Mouse (Mus musculus): ENCODE measurements around the gene A430033K04Rik.

A430033K04Rik gene

DNA sequence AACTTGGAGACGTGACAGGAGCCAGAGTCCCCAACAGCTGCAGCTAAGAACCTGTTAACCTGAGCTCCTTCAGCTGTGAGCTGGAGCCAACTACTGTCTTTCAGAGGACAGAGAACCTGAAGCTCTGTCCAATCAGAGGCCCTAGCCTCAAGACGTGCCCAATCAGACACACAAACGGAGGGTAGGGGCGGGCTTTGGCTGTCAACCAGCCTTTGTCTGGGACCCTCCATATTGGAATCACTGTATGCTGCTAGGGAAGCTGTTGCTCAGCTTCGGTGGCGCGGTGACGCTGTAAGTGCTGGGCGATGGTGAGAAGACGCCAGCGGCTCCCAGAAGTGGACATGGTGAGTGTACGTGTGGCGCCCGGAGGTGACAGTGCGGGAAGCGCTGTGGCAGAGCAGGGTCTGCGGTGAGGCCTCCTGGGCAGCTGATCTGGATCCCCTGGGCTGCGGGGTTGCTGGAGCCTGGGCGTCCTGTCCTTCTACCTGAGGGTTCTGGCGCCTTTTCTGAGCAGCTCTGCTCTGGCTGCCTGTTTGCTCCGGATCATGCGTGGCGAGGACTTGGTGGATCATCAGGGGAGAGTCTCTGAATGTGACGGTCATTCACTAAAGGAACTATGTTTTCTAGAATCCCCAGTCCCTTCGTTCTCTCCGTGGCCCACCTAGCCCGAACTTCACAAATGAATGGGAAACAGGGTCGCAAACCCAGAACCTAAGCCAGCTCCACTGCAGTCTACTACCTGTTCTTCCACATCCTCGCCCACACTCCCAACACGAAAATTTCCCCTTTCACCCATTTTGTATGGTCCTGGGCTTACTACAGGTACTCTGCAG lies at the start of gene A430033K04Rik:
A430033K04Rik (plus strand) TSS at position 215 of the 833 bp plus-strand sequence.
- DNase-seq (ENCODE audit: low spot score): peak; percentile 81

DNA sequence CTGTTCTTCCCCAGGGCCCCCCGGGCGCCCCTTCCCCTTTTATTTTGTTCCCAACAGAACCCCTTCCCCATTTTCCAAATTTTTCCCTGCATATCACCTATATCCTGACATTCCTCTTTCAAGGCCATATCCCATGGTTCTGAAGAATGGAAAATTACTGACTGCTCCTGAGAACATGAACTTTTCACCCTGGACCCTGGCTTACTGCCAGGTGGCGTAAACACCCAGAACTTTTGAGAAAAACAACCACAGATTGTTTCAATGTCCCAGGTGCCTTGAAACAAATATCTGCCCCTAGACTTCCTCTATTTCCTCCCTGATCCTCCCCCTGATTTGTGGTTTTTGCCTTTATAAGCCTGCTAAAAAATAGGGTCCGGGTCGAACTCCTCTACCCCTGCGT lies 35.3 kb upstream of the A430033K04Rik start:
- no peak for DNase-seq (ENCODE audit: low spot score)

- DNase-seq (ENCODE audit: low spot score): no peak
These were observed 4.3 kb upstream of the A430033K04Rik start for GRCm38 (mm10) chr5:138618353-138618752.

GRCm38 (mm10) chr5:138619211-138620128 lies 3.2 kb upstream of the A430033K04Rik start, which contains the start of gene Zfp68:
Gene Zfp68, minus strand, starts transcription at chr5:138619761.
- DNase-seq (ENCODE audit: low spot score): peak; percentile 79

DNA sequence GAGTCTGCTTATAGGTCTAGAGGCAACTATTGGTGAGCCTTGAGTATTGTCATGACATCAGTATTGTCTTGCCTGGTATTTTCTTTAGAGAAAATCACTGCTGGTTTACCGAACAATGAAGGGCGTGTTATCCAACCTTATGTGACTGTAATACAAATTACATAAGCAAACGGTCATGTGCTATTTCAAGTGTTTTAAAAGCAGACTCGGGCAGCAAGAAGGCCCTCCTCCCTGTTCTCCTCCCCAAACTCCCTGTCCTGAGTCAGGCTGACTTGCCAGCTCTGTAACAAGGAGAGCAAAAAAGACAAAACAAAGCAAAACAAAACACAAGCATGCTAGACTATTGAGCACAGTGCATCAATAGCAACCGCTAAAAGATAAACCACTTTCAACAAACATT lies 1.8 kb upstream of the A430033K04Rik start:
- no peak for DNase-seq (ENCODE audit: low spot score)

DNA sequence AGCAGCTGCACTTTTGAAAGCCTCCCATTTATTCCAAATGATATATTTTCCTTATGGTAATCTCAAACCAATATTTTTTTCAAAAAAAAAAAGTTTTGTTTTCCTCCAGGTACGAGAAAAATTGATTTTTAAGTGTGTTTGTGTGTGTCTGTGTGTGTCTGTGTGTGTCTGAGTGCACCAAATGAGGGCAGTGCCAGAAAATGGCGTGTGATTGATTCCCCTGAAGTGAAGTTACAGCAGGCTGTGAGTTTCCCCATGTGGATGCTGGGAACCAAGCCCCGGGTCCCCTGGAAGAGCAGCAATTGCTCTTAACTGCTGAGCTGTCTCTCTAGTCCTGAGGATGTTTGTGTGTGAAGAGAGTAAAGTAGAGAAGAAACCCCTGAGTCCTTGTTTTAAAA lies 818 bp downstream of the A430033K04Rik start:
- no peak for DNase-seq (ENCODE audit: low spot score)

DNA sequence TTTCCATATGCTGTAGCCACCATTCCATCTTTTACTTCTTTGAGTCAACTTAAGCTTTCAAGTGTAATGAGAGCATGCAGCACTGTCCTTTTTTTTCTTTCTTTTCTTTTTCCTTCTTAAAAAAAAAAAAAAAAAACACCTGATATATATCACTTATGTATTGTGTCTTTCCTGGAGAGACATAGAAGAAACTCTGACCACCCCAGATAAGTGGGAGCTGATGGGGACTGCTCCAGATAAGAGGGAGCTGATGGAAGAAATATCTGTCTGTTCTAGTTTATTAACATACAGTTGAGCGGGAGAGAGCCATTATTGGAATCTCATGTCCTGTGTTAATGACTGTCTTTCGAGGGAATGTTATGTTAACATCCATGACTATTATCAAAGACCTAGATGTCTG lies 13.8 kb downstream of the A430033K04Rik start:
- no peak for DNase-seq (ENCODE audit: low spot score)

DNA sequence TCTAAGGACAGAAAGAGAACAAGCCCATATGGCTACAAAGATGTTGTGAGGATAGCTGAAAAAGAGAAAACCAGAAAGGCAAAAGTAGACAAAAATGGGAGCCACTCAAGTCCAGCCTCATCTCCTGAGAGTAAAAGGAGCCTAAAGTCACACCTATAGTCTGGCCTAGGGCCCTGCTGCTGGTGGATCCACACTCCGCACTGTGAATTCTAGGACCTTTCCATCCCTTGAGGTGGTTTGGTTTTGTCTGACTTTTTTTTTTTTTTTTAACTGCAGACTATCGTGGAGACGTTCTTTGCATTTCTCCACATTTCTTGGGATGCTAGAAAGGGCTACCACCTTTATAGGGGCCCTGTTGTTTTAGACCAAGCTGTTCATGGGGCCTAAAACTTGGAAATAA lies 18.4 kb downstream of the A430033K04Rik start:
- DNase-seq (ENCODE audit: low spot score): no peak

DNA sequence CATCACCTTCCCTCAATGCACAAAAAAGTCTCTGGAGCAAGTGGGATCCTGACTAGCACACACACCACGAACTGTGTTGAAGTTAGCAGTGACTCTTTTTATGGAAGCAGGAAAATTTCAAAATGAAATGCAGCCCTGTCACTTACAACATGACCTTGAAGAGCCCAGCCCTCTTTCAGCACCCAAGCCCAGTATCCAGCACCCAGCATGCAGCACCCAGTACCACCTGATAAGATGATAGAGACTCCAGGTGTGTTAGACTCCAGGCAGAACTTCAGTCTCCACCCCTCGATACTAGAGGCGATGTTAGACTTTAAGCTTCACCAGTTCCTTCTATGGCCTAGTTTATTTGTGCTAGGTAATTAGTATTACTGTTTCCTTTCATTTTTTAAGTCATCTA lies 19.1 kb downstream of the A430033K04Rik start:
- DNase-seq (ENCODE audit: low spot score): no peak

DNA sequence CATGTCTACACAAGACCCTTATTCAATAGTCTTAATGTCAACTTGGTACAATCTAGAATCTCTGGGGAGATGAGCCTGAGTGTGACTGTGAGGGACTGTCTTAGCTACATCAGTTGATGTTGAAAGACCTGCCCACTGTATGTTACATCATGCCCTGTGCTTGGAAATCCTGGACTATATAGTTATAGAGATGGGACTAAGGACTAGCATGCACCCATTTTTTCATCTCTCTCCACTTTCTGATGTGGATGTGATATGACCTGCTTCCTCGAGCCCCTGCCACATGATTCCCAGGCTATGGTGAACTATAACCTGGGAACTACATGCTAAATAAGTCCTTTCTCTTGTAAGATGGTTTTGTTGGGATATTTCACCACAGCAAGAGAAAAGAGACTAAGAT lies 30.3 kb downstream of the A430033K04Rik start:
- no peak for DNase-seq (ENCODE audit: low spot score)

DNA sequence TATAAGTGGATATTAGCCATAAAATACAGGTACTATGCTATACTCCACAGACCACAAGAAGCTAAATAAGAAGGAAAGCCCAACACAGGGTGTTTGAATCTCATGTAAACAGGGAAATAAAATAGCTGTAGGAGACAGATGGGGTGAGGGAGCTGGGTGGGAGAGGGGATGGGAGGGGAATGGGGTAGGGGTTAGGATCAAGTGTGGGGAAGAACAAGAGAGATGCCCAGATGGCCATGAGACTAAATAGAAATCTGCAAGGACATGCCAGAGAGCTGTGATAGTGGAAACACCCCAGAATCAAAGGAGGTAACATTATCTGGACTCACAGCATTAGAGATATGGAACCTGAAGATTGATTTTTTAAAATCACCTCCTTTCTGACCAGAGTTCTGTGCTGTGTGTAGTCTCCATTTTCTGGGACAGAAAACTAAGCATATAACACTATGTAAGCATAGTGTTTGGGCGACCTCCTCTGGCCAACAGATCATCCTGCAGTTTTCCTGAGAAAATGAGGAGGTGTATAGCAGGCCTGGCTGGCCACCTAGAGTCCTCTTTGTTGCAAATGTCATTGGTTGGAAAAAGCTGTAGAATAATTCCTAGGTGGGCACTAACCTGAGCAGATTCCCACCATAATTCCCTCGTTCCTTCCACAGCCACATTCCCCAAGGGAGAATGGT lies 34.0 kb downstream of the A430033K04Rik start:
- DNase-seq (ENCODE audit: low spot score): peak; percentile 32

DNA sequence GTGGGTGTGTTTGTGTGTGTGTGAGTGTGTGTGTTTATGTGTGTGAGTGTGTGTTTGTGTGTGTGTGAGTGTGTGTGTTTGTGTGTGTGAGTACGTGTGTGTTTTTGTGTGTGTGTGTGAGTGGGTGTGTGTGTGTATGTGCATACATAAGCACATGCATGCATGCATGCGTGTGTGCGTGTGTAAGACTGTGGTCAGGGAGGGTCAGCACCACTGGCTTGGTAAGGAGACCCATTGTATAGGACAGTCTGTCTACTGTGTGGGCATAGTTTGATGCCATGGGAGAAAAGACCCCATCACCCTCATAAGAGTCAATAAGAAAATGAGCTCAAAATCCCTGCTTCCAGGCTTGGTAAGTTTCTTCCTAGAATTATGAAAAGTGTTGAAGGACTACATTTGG lies 34.7 kb downstream of the A430033K04Rik start:
- DNase-seq (ENCODE audit: low spot score): no peak

DNA sequence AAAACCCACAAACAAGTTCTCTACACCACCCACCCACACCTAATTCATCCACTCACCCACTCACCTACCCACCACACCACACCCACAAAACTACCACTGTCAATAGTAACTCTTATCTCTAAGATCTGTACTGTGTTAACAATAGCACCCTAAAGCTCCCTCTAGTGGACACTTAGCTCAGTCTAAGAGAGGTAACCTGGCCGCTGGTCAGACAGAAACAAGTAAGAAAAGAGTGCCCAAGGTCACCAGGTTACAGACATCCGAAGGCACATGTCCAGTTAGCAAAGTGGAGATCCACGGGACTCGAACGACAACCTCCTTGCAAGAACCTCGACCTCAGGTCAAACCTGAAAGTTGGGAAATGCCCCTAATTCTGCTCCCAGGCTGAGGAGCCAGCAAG lies 35.2 kb downstream of the A430033K04Rik start:
- peak; percentile 22 for DNase-seq (ENCODE audit: low spot score)

- peak; percentile 28 for DNase-seq (ENCODE audit: low spot score)
These were observed 36.3 kb downstream of the A430033K04Rik start for GRCm38 (mm10) chr5:138658922-138659321.

DNA sequence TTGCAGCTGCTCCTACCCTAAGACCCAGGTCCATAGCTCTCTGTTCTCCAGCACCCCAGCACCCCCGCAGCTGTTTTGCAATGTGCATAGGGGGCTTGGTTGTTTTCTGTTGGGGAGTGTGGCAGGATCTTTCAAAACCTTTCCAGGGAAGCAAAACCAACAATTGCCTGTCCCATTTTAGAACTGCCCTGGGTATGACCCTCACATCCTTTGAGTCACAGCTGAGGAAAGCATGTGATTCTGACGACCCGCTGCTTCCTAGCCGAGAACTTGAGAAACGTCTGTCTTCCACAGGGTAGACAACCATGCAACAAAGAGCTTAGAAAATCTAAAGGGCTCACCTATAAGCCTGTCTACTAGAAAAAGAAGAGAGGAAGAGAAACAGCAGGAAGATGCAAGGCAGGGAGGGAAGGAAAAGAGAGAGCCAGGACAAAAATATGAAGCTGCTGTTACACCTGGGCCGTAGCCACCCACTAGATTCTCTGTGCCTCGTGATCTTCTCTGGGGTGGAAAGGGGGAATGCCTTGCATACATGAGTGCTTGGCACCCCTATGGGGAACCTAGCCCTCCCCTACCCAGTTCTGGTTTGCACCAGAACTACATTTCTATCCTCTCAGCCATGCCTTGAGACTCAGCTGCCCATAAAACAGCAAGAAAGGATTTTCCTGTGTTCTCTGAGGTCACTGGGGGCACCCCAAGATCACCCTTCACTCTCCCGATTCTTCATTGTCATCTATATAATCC lies 60.5 kb downstream of the A430033K04Rik start:
- no peak for DNase-seq (ENCODE audit: low spot score)

DNA sequence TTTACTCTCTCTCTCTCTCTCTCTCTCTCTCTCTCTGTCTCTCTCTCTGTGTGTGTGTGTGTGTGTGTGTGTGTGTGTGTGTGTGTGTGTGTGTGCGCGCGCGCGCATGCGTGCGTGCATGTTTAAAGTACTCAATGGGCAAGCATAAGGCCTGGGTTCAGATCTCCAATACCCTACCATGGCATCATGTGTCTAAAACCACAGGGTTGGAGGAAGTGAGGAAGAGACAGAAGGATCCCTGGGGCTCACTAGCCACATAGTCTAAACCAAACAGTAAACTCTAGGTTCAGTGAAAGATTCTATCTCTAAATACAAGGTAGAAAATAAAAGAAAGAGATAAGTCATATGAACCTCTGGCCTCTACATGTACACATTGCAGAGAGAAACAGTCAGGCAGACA lies 61.2 kb downstream of the A430033K04Rik start:
- no peak for DNase-seq (ENCODE audit: low spot score)

DNA sequence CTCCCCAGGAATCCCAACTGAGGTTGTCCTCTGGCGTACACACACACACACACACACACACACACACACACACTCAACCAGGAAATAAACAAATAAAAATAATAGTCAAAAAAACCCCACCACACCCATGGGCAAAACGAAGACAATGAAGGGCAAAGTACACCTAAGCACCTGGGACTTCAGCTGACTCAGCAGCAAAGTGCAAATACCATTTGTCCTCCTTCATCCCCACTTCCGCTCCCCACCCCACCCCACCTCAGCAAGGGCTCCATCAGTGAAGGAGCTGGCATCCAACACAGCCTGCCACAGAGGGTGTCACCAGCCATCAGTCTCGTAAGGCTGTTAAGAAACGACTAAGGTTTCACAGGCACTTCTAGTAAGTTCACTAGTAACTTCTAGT lies 64.8 kb downstream of the A430033K04Rik start:
- DNase-seq (ENCODE audit: low spot score): no peak

GRCm38 (mm10) chr5:138689254-138689653 lies 66.6 kb downstream of the A430033K04Rik start:
- no peak for DNase-seq (ENCODE audit: low spot score)

DNA sequence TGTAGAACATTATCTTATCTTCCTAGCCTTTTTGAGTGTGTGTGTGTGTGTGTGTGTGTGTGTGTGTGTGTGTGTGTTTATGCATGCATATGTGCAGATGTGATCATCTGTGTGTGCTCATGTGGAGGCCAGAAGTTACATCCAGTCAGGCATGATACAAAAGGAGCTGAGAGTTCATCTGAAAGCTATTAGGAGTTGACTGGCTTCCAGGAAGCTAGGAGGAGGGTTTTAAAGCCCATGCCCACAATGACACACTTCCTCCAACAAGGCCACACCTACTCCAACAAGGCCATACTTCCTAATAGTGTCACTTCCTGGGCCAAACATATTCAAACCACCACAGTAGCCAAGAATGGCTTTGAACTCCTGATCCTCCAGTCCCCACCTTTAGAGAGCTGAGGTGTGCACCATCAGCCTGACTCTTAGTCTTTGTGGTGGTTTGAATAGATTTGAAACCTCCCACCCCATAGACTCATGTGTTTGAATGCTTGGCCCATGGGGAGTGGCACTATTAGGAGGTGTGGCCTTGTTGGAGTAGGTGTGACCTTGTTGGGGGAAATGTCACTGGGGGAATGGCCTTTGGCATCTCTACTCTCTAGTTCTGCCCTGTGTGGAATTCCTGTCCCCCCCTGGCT lies 70.4 kb downstream of the A430033K04Rik start:
- DNase-seq (ENCODE audit: low spot score): no peak

GRCm38 (mm10) chr5:138694036-138694435 lies 71.4 kb downstream of the A430033K04Rik start:
- no peak for DNase-seq (ENCODE audit: low spot score)

Data from urinary bladder, postnatal 25 days (tissue).